Mouse (Mus musculus): ENCODE results near the gene Adig.

DNA sequence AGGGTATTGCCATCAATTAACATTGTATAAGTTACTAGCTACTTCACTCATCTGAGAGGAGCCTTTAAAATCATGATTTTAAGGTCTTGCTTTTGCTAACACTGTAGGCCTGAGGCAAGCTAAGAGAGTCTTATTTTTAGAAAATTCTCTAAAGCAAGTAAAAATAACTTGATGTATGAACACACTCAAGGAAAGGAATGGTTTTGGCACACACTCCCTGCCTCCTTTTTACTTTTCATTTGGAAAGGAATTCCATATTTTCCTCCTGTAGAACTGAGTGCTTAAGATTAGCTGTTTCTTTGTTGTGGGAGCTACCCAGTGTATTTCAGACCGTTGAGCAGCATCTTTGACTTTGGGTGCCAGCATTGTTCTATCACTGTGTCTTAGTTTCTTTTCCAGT, 28.3 kb upstream of the Adig start:
- TF ChIP-seq CTCF (IDR thresholded peaks at IDR 0.05; ENCODE audit: low read depth) (no peak), EP300 (IDR thresholded peaks at IDR 0.05; ENCODE audit: low read depth) (no peak)
